Mouse (Mus musculus): ENCODE measurements around the gene Olfr433. TPM values are rescaled to one million over a fixed set of nuclear protein-coding genes. Genes with fewer than 3 reads are reported as not detected.
"Not testable (repeated sequence)": the region's sequence is repeated elsewhere in the genome, so short reads cannot be mapped to it uniquely, and the experiment has no call there.

Olfr433 gene
- total RNA-seq (2021) (not detected), polyA plus RNA-seq (2012; rRNA removed) (0.13 TPM in 1 of 2 replicates, not detected in the other)
- long read RNA-seq = 0 reads

DNA sequence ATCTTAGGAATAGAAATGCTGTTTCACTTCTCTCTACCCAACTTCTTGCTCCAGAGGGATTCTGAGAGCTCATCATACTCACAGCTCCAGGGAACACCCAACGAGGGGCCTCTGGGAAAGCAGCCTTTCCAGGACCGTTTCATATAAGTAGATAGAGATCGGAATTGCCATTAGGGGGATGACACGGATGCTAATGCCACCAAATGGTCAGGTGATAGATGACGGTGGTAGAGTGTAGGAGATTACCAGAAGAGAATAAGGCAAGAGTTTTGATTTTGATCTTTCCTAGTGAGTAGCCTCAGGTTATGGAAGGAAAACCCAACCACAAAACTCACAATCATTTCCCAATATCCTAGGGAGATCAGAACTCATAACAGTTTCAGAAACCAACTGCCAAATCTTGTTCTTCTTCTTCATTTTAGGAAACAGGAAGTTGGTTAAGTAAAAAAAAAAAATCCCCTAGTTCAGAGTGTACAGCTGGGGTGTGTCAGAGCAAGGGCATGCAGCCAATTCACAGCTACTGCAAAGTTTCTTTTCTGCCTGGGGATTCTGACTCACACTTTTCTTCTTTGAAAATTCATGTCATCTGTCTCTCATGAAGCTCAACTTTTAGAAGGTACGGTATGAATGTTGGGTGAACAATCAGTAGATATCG is at the start of gene Olfr433:
Gene Olfr433 (plus strand): TSS at position 183 of the 655 bp plus-strand sequence.
- peak; percentile 13 for DNase-seq

DNA sequence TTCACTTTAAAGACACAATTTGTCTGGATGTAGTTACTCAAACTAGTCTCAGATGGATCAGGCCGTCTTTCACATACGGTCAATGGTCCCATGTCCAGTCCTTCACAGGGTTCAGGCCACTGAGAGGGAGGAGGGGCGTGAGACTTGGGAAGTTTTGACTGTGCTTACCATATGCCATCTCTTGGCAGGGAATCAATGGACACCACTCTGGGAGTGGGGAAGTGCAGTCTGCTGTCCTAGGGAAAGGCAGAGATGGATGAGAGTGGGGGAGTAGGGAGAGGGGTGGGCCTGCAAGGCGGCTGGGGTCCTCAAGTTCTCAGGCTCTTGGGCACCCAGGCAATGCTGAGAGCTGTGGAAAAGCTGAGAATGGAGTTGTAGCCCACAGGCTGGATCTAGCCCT is 45.5 kb upstream of the Olfr433 start:
- no peak for DNase-seq

DNA sequence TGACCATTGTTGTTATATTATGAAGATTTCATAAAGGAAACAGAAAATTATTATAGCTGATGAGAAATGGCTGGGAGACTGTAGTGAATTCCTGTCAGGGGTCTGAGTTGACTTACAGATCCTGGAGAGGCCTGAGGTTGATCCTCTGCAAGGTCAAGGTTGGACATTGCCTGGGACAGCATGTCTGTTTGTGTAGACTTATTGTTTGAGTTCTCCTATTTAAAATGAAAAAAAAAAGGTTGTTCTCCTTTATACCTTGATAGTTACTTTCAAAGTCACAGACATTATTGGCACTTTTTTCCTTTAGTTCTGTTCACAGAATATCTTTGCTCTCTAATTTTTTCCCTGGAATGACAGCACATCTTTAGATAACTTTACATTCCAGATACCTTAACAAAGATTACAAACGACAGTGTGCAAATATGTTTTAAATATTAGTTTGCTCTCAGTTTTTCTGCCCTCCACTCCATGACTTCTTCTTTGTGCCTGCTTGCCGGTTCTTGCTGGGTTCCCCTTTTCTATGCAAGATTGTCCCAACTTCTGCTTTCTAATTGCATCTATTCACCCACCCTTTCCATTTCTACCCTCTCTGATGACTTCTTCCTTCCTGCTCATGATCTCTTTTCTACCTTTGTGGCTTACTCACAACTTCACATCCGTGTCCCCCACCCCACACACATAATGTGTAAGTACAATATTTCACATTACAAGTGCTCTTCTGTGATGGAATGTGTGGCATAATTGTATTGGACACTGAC is 36.0 kb upstream of the Olfr433 start:
- DNase-seq = not testable (repeated sequence)

DNA sequence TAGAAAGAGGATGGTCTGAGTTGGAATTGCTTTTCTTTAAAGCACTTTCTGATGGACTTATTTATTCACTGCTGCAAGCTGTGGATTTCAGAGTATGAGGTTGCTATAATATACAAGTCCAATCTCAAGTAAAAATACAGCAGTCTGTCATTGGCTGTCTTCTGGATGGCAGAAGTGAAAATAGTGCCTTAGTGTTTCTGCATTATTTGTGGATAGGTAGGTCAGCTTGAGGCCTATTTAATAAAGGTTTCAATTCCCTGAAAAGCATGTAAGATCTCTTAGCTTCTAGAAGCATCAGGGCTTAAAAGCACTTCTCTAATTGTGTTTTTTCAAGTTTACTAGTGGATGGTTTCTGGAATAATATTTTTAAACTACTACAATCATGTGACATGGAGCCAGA is 33.5 kb upstream of the Olfr433 start:
- not testable (repeated sequence) for DNase-seq

DNA sequence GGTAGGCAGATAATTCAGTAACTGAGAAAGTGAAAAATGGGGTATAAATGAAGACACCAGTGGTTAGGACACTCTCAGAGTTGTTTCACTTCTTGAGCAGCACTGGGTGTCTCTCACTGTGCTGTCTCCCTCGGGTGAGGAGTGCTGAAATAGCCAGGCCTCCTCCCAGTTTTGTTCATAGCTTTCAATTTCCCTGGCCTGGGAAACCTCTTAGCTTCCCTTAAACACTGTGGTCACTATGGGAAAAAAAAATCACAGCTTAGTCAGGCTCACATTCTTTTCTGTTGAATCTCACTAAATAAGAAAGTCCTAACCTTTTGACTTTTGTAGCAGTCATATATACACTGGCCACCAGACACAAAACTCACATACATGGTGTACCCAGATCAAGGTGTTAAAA is 8.8 kb upstream of the Olfr433 start, which contains the start of gene Ifi205:
Gene Ifi205 (minus strand): TSS at position 113 of the 400 bp plus-strand sequence.
- no peak for DNase-seq

DNA sequence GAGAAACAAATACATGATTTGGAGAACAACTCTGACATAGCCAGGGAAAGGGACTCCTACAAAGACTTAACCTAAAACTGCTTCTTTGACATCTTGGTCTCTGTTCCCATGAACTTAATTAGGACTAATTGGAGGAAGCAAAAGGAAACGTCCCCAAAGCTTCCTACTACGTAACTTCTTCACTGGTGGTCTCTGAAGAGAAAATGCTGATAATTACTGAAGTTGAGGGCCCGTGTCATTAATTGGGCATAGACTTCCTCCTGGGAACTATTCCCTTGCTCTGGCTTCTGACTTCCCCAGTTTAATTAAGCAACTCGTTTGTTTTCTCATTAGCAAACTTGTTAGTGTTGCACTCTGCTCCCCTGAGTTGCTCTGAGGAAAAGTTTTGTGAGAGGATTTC is 4.7 kb upstream of the Olfr433 start:
- no peak for DNase-seq

DNA sequence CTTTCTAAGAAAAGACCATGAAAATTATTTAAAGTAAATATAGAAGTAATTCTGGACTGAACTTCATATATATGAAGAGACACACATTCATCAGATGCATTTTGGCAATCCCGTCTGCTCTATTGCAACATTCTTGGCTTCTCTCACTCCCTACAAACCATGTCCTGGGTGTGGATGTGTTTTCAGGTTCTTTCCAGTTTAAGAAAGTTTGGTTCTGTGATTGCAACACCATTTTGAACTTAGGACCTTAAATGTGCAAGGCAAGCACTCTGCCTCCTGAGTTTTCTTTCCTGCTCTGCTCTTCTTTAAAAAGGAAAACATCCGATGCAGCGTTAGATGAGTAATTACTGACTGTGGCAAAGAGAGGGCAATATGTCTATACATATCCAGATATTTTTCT is 2.0 kb upstream of the Olfr433 start:
- no peak for DNase-seq

DNA sequence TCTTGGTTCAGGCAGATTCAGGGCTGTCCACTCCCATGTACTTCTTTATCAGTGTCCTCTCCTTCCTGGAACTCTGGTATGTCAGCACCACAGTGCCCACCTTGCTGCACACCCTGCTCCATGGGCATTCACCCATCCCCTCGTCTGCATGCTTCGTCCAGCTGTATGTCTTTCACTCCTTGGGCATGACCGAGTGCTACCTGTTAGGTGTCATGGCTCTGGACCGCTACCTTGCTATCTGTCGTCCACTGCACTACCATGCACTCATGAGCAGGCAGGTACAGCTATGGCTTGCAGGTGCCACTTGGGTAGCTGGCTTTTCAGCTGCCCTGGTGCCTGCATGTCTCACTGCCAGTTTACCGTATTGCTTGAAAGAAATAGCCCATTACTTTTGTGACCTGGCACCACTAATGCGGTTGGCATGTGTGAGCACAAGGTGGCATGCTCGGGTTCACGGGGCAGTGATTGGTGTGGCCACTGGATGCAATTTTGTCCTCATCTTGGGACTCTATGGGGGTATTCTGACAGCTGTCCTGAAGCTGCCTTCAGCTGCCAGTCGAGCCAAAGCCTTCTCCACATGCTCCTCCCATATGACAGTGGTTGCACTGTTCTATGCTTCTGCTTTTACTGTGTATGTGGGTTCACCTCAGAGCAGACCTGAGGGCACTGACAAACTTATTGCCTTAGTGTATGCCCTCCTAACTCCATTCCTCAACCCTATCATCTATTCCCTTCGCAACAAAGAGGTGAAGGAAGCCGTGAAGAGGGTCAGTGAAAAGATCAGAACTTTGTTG is 1.8 kb downstream of the Olfr433 start:
- DNase-seq = not testable (repeated sequence)

DNA sequence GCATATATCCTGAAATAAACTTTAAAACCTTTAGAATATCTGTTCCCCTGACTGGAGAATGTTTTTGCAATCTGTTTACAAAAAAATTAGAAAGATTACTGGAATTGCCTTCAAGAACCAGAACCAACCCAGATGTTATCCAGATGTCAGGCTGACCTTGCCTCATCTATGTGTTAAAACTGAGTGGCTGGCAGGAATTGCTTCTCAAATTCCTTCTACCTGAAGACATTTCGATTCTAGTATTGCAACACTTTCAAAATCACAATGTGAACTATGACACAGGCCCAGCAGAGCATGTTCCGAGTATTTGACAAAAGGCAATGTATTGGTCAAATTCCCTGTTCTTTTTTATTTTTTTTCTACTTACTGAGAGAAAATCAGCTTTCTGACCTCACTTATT is 3.9 kb downstream of the Olfr433 start:
- no peak for DNase-seq

DNA sequence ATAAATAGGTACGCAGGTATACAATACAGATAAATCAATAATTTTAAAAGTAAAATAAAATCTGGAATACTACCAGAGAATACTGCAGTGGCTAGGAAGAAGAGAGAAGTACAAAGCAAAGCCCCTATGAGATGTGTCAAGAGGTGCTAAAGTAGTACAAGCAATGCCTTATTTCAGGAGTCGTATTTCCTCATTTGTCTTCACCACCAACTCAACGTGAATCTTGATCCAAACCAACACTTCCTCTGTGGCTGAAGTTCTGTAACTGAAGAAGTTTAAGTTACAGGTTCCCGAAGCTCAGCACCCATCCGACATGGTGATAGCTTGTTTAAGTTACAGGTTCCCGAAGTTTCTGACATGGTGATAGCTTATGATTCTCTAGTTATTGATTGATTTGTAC is 7.7 kb downstream of the Olfr433 start:
- DNase-seq = not testable (repeated sequence)

DNA sequence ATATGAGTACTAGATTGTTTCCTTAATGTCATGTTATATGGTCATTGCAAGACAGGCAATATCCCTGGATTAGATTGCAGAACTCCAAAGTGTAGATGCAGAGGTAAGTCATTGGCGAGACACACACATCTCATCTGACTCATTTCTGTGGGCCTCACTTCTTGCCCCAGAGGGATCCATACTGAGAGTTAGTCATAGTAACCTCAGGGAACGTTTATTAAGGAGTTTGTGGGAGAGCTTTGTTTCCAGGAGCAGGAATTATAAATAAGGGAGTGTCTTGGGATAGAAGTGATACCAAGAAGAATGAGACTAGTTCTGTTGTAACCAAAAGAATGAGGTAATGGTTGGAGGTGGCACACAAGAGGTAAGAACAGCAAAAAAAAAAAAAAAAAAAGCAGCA is 8.4 kb downstream of the Olfr433 start, which contains the start of gene Olfr432:
Gene Olfr432 (plus strand): TSS at position 313 of the 400 bp plus-strand sequence.
- no peak for DNase-seq

DNA sequence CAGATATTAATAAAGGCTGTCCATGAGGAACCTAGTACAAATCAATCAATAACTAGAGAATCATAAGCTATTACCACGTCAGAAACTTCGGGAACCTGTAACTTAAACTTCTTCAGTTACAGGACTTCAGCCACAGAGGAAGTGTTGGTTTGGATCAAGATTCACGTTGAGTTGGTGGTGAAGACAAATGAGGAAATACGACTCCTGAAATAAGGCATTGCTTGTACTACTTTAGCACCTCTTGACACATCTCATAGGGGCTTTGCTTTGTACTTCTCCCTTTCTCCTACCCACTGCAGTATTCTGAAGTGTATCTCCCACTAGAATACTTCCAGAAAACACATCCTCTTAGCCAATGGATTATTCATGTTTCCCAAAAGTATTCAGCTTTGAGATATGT is 8.9 kb downstream of the Olfr433 start:
- DNase-seq = not testable (repeated sequence)

DNA sequence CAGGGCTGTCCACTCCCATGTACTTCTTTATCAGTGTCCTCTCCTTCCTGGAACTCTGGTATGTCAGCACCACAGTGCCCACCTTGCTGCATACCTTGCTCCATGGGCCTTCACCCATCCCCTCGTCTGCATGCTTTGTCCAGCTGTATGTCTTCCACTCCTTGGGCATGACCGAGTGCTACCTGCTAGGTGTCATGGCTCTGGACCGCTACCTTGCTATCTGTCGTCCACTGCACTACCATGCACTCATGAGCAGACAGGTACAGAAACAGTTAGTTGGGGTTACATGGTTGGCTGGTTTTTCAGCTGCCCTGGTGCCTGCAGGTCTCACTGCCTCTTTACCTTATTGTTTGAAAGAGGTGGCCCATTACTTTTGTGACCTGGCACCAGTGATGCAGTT is 10.0 kb downstream of the Olfr433 start:
- DNase-seq = no peak

DNA sequence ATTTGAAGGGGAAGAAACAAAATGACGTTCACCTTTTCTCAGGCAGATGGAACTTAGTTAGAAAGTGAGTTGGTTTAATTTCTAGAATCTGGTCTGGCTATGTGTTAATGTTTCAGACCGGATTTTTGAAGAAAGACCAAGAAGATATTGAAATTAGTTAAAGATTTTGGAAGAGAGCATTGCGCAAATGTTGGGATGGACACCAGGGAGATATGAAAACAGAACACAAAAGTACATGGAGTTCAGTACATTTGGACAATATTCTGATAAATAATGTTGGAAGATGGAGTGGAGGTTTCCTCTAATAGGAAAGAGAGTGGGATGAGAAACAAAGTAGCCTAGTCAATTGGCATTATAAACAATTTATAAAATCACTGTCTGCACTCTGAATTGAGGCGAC is 11.0 kb downstream of the Olfr433 start:
- no peak for DNase-seq

DNA sequence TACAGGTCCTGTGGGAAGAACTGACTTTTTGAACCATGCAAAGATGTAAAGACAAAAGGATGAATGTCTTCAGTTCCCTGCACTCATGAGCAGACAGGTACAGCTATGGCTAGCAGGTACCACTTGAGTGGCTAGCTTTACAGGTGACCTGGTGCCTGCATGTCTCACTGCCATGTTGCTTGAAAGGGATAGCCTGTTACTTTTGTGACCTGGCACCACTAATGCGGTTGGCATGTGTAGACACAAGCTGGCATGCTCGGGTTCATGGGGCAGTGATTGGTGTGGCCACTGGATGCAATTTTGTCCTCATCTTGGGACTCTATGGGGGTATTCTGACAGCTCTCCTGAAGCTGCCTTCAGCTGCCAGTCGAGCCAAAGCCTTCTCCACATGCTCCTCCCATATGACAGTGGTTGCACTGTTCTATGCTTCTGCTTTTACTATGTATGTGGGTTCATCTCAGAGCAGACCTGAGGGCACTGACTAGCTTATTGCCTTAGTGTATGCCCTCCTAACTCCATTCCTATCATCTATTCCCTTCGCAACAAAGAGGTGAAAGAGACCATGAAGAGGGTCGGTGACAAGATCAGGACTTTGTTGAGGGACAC is 11.5 kb downstream of the Olfr433 start:
- no peak for DNase-seq

DNA sequence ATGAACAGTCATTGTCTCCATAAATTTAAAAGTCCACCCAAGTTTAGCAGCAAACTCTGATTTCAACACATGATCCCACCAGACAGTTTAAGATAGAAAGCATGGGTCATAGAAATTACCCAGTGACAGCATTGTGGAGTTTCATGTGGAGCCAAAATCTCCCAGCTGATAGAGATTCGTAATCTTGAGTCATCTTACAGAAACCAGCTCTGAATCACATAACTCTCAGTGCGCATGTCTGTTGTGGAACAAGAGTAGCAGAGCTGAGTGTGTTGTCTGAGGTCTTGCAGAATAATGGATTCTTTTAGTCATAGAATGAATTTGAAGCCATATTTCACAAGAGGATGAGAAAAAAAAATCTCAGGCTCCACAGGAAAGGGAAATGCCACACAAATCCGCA is 12.5 kb downstream of the Olfr433 start:
- DNase-seq = no peak

DNA sequence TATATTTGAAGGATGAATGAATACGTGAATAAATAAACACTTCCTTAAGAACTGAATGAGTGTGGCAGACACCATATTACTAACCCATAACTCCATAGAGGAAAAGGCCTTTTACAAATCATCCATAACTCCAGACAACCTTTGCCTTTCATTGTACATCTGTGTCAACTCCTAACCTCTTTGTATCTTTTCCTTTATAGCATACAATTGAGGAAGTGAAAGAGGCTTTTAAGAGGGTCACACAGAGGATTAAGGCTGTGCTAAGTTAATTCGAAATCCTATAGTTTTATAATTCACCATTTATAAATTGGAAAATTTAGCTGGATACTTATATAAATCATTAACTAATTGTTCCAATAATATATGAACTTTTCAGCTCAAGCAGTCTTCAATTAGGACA is 14.7 kb downstream of the Olfr433 start:
- DNase-seq = no peak

DNA sequence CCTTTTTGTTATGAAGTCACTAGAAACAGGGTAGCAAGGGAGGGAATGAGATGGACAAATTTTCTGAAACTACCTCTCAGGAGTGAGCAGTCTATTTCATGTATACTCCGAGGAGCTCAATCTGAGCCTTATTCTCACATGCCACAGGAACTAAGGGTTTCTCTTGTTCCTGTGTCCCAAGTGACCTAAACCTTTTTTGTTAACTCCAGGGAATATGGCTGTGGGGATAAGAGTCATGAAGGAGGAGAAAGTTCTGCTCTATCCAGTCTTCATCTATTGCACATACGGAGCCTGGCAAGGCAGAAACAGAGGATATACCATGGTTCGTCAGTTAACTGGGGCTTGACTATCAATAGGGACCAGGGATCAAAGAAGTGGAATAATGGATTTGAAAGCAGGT is 25.8 kb downstream of the Olfr433 start, which contains the start of gene Olfr430:
Gene Olfr430 (plus strand): TSS at position 301 of the 400 bp plus-strand sequence.
- DNase-seq = no peak

DNA sequence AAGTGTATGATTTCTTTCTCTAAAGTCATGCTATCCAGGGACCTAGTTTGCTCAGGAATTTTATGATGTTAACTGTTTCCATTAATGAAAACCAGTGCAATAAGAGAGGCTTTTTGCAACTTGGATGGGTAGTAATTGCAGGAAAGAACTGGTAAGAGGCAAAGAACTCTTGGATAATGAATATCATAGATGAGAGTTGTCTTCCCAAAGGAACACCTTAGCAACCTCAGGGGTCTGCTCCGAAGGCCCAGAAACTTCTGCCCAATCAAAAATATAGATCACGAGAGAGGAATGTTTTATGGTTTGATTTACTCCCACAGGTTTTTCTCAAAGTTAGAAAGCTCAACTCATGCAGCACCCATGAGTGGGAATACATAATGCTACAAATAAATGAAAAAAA is 43.5 kb downstream of the Olfr433 start, which contains the start of gene Olfr429:
Gene Olfr429 (plus strand): TSS at position 301 of the 400 bp plus-strand sequence.
- no peak for DNase-seq

All from adrenal gland, adult 2 months (tissue).